Mouse (Mus musculus) erythroblast, embryonic 14.5 days (primary cell): Measurements from ENCODE around the gene Aftph.

Source experiments
- GATA1 ChIP-seq: IDR thresholded peaks from 2 replicates; pipeline ENCODE4 v1.6.1; 2012; ENCODE audit warnings: low read length, inconsistent platforms, mixed read lengths
- TAL1 ChIP-seq: IDR thresholded peaks from 3 replicates; pipeline ENCODE4 v1.6.1; 2012; ENCODE audit warnings: low read length, inconsistent platforms, mixed read lengths

GRCm38 (mm10) chr11:20776668-20777067 lies 35.3 kb upstream of the Aftph start:
- TF ChIP-seq GATA1 (no peak), TAL1 (no peak)
